Mouse (Mus musculus): ENCODE data around the gene Pdhx.

DNA sequence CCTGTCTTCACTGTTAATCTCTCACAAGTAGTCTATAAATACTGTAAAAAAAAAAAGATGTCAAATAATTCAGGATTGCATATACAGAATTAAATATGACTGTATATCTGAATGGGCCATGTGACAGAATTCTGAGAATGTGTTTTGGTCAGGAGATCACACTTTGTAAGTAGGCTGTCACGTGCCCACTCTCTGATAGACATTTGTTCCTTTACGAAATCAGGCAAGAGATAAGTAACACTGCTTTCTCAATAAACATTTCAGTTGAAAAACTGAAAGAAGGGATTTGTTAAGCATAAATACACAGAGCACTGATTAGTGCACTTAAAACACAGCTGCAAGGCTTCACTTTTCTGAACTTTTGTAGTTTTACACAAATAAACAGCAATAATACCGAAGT lies 2.7 kb downstream of the Pdhx start:
- TF ChIP-seq POLR2A (IDR thresholded peaks at IDR 0.05; ENCODE audit: low read depth, low read length) (no peak), CTCF (IDR thresholded peaks at IDR 0.05; ENCODE audit: borderline replicate concordance, insufficient read depth, low read length) (no peak)
